Mouse (Mus musculus) heart, embryonic 11.5 days (tissue): Measurements from ENCODE around the gene Fam92b. TPM values are rescaled to one million over a fixed set of nuclear protein-coding genes. Genes with fewer than 3 reads are reported as not detected.
A peak's percentile ranks its signal among the peaks of the same experiment; 100 is the strongest.

Experiments used
- ATAC-seq: fragments of 200-750 bp; cut with Nextera tagmentation; replicated peaks from 2 replicates; pipeline ENCODE4 v1.8.0; 2017; ENCODE audit warnings: moderate library complexity; ENCODE audit not compliant: insufficient number of reproducible peaks, low FRiP score, low TSS enrichment
- H3K27ac ChIP-seq: fragments of 300-500 bp; sonication (generic); 2 replicates; pipeline ENCODE4 v1.5.1; 2014; ENCODE audit warnings: mild to moderate bottlenecking, low read depth, low read length
- H3K27me3 ChIP-seq: fragments of 300-500 bp; sonication (generic); 2 replicates; pipeline ENCODE4 v1.6.1; 2014; ENCODE audit warnings: mild to moderate bottlenecking, low read length, mixed read lengths; ENCODE audit not compliant: control insufficient read depth, insufficient read depth
- H3K36me3 ChIP-seq: fragments of 300-500 bp; sonication (generic); 2 replicates; pipeline ENCODE4 v1.6.1; 2014; ENCODE audit warnings: mild to moderate bottlenecking, low read length, moderate library complexity, mixed read lengths; ENCODE audit not compliant: control insufficient read depth, insufficient read depth
- H3K4me1 ChIP-seq: fragments of 300-500 bp; sonication (generic); 2 replicates; pipeline ENCODE4 v1.6.1; 2014; ENCODE audit warnings: low read length; ENCODE audit not compliant: control insufficient read depth, insufficient read depth
- H3K4me2 ChIP-seq: fragments of 300-500 bp; sonication (generic); 2 replicates; pipeline ENCODE4 v1.6.1; 2014; ENCODE audit warnings: mild to moderate bottlenecking, moderate library complexity
- H3K4me3 ChIP-seq: fragments of 300-500 bp; sonication (generic); 2 replicates; pipeline ENCODE4 v1.5.1; 2014; ENCODE audit warnings: low read depth, low read length
- H3K9ac ChIP-seq: fragments of 300-500 bp; sonication (generic); 2 replicates; pipeline ENCODE4 v1.6.1; 2014; ENCODE audit warnings: mild to moderate bottlenecking, low read depth, low read length, moderate library complexity
- H3K9me3 ChIP-seq: fragments of 300-500 bp; sonication (generic); replicated peaks from 2 replicates; pipeline ENCODE4 v1.6.1; 2016; ENCODE audit warnings: low read length; ENCODE audit not compliant: control insufficient read depth
- WGBS: fragments of 180-500 bp; shearing (Covaris S2); extraction: QIAGEN DNeasy Blood & Tissue Kit; methylation state at CpG from one replicate; pipeline ENCODE4 v1.1.7; 2014; ENCODE audit not compliant: insufficient replicate concordance; 5-methylcytosine and 5-hydroxymethylcytosine counted together
- polyA plus RNA-seq: library from polyadenylated mRNA; unstranded; fragments of >200 nt; fragmentation: Nextera tagmentation; extraction: Ambion mirVana; gene quantifications from 2 replicates; pipeline ENCODE4 v1.2.1, GENCODE M21; 2014

Gene Fam92b
- polyA plus RNA-seq, 1 experiment from 2014 or later: not detected

- Histone ChIP-seq H3K4me3 (no peak overlapping the region), H3K9ac (0 out of 2 replicates have a peak overlapping the region, but pooled peaks have one; percentile 34), H3K4me1 (peaks cover 27% of the 10 kb centered on the region), H3K27me3 (no peaks in the 10 kb centered on the region; the same call in 1 of the 2 replicates), H3K27ac (no peak overlapping the region), H3K36me3 (no peaks in the 10 kb centered on the region), H3K9me3 (no peaks in the 10 kb centered on the region), H3K4me2 (no peak overlapping the region)
- 51% methylated on average over 7 of the region's 7 CpGs for WGBS
- ATAC-seq: no peak
Observed at GRCm38 (mm10) chr8:120136618-120137017, 40.6 kb downstream of the Fam92b start.

GRCm38 (mm10) chr8:120135687-120136086 lies 41.6 kb downstream of the Fam92b start:
- Histone ChIP-seq H3K9me3 (no peaks in the 10 kb centered on the region), H3K36me3 (no peaks in the 10 kb centered on the region), H3K4me3 (no peak overlapping the region), H3K4me2 (no peak overlapping the region), H3K27ac (no peak overlapping the region), H3K9ac (no peak overlapping the region), H3K4me1 (peaks cover 22% of the 10 kb centered on the region), H3K27me3 (no peaks in the 10 kb centered on the region; the same call in 1 of the 2 replicates)
- no peak for ATAC-seq
- 86% methylated on average over 7 of the region's 7 CpGs for WGBS

- H3K4me2 ChIP-seq: no peak overlapping the region
- H3K9ac ChIP-seq: no peak overlapping the region
- no peak for ATAC-seq
- H3K9me3 ChIP-seq: 0 out of 2 replicates have a peak, but pooled peaks cover 2% of the 10 kb centered on the region
- peaks cover 22% of the 10 kb centered on the region for H3K4me1 ChIP-seq
- 73% methylated on average over 7 of the region's 7 CpGs for WGBS
- H3K27ac ChIP-seq: no peak overlapping the region
- H3K36me3 ChIP-seq: no peaks in the 10 kb centered on the region
- H3K4me3 ChIP-seq: no peak overlapping the region
- H3K27me3 ChIP-seq: no peaks in the 10 kb centered on the region; the same call in 1 of the 2 replicates
Observed at GRCm38 (mm10) chr8:120133169-120133568, 44.1 kb downstream of the Fam92b start.

GRCm38 (mm10) chr8:120131158-120131557 lies 46.1 kb downstream of the Fam92b start:
- no peaks in the 10 kb centered on the region for H3K36me3 ChIP-seq
- H3K9me3 ChIP-seq: 0 out of 2 replicates have a peak, but pooled peaks cover 2% of the 10 kb centered on the region
- no peak overlapping the region for H3K9ac ChIP-seq
- WGBS: 76% methylated on average over 8 of the region's 8 CpGs
- H3K27me3 ChIP-seq: no peaks in the 10 kb centered on the region; the same call in 1 of the 2 replicates
- no peak overlapping the region for H3K27ac ChIP-seq
- H3K4me1 ChIP-seq: peaks cover 34% of the 10 kb centered on the region
- H3K4me2 ChIP-seq: no peak overlapping the region
- no peak overlapping the region for H3K4me3 ChIP-seq
- no peak for ATAC-seq

- Histone ChIP-seq H3K4me1 (peaks cover 46% of the 10 kb centered on the region), H3K9me3 (0 out of 2 replicates have a peak, but pooled peaks cover 2% of the 10 kb centered on the region), H3K27me3 (no peaks in the 10 kb centered on the region), H3K4me3 (no peak overlapping the region), H3K4me2 (no peak overlapping the region), H3K27ac (no peak overlapping the region), H3K36me3 (no peaks in the 10 kb centered on the region), H3K9ac (no peak overlapping the region)
- 75% methylated on average over 4 of the region's 4 CpGs for WGBS
- ATAC-seq: no peak
Observed at GRCm38 (mm10) chr8:120129547-120129946, 47.7 kb downstream of the Fam92b start.

GRCm38 (mm10) chr8:120126357-120127161 lies 50.7 kb downstream of the Fam92b start:
- Histone ChIP-seq H3K9ac (peak overlapping the region; percentile 54), H3K27me3 (no peaks in the 10 kb centered on the region), H3K4me2 (peak overlapping the region; percentile 52), H3K4me1 (peaks cover 71% of the 10 kb centered on the region), H3K36me3 (no peaks in the 10 kb centered on the region), H3K27ac (peak overlapping the region; percentile 83), H3K4me3 (no peak overlapping the region), H3K9me3 (0 out of 2 replicates have a peak, but pooled peaks cover 2% of the 10 kb centered on the region)
- peak; percentile 11; the same call in 1 of the 2 replicates for ATAC-seq
- 14% methylated on average over 14 of the region's 14 CpGs for WGBS

- Histone ChIP-seq H3K36me3 (no peaks in the 10 kb centered on the region), H3K4me1 (peaks cover 77% of the 10 kb centered on the region), H3K4me3 (no peak overlapping the region), H3K4me2 (no peak overlapping the region), H3K9ac (no peak overlapping the region), H3K27me3 (no peaks in the 10 kb centered on the region), H3K9me3 (0 out of 2 replicates have a peak, but pooled peaks cover 2% of the 10 kb centered on the region), H3K27ac (peak overlapping the region; percentile 3)
- WGBS: 66% methylated on average over 7 of the region's 7 CpGs
- ATAC-seq: no peak
Observed at GRCm38 (mm10) chr8:120124836-120125389, 52.4 kb downstream of the Fam92b start.

- H3K36me3 ChIP-seq: no peaks in the 10 kb centered on the region
- WGBS: 18% methylated on average over 6 of the region's 6 CpGs
- no peak overlapping the region for H3K9ac ChIP-seq
- no peak for ATAC-seq
- no peak overlapping the region for H3K4me3 ChIP-seq
- peaks cover 77% of the 10 kb centered on the region for H3K4me1 ChIP-seq
- 0 out of 2 replicates have a peak, but pooled peaks cover 2% of the 10 kb centered on the region for H3K9me3 ChIP-seq
- H3K4me2 ChIP-seq: no peak overlapping the region
- H3K27ac ChIP-seq: peak overlapping the region; percentile 3
- H3K27me3 ChIP-seq: no peaks in the 10 kb centered on the region
Observed at GRCm38 (mm10) chr8:120124261-120124660, 53.0 kb downstream of the Fam92b start.
